Comparison of ENCODE assay signal across 23 mouse cellular contexts in the genomic region with DNA sequence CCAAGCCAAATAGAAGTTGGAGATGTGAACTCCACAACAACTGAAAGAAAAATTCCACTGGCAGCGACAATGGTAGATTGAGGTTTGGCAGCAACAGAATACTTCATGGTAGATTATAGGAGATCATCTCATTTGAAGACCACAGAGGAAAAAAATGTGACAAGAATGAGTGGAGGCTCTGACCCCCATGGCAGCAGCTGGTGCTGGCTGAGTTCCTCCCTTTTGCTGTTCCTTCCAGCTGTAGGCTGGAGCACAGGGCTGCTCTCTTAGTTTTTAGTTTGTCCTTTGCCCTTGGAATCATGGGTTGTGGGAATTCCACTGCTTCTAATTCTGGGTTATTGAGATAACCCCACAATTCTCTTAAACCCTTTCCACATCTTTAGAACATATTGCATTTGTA.
DNase-seq lines count a peak whose midpoint lies in the region; ATAC-seq and TF ChIP-seq lines count a peak whose summit lies in the region.
"Had no signal": no experiment of that assay in that cellular context is flagged by ENCODE, and none has a peak within 500 bp of the region (broad histone marks: within the 10 kb centered on the region; RNA-seq: fewer than 3 reads in every experiment).

No protein-coding gene starts in this region.

- H3K36me3 ChIP-seq in embryonic facial prominence, embryonic 14.5 days (ENCODE audit: control insufficient read depth, insufficient read depth, low read length) = no peaks in the 10 kb centered on the region
- no peaks in the 10 kb centered on the region for H3K36me3 ChIP-seq in embryonic facial prominence, embryonic 10.5 days (replicated peaks)
- H3K36me3 ChIP-seq in hindbrain, postnatal 0 days (ENCODE audit: insufficient read depth, low read length) = no peaks in the 10 kb centered on the region
- H3K36me3 ChIP-seq in hindbrain, embryonic 14.5 days (replicated peaks; ENCODE audit: control insufficient read depth, insufficient read depth) = no peaks in the 10 kb centered on the region
- H3K36me3 ChIP-seq: embryonic facial prominence, embryonic 12.5 days; forebrain, embryonic 12.5 days; G1E; heart, embryonic 10.5 days; hindbrain, embryonic 10.5 days; hindbrain, embryonic 15.5 days had no signal

- DNase-seq in embryonic facial prominence, embryonic 14.5 days (ENCODE audit: low spot score) = peak; percentile 78
- DNase-seq in embryonic facial prominence, embryonic 10.5 days (ENCODE audit: low spot score) = no peak
- DNase-seq in hindbrain, postnatal 0 days (ENCODE audit: low spot score) = peak; percentile 20
- no peak for DNase-seq in hindbrain, embryonic 14.5 days (ENCODE audit: low spot score)
- DNase-seq in kidney, postnatal 10 days = peak; percentile 55
- no peak for DNase-seq in kidney, adult 8-10 months
- peak; percentile 16 to 22 for DNase-seq in kidney, postnatal 36 days
- no peak for DNase-seq in cerebellum, adult 11 months
- DNase-seq: adrenal gland, adult 8-10 months; adrenal gland, postnatal 36 days; B cell, adult 2 months; cerebellum, adult 8-10 months; cerebellum, postnatal 14 days; embryo, embryonic 11 days; gastrocnemius, postnatal 10 days had no signal

- no peak overlapping the region for H3K4me2 ChIP-seq in embryonic facial prominence, embryonic 14.5 days (ENCODE audit: low read depth, low read length)
- H3K4me2 ChIP-seq in hindbrain, postnatal 0 days (ENCODE audit: low read depth, low read length) = no peak overlapping the region
- H3K4me2 ChIP-seq in hindbrain, embryonic 14.5 days (replicated peaks) = no peak overlapping the region
- H3K4me2 ChIP-seq: embryonic facial prominence, embryonic 12.5 days; forebrain, embryonic 12.5 days; hindbrain, embryonic 15.5 days had no signal

- H3K9ac ChIP-seq in embryonic facial prominence, embryonic 14.5 days (ENCODE audit: low read depth, low read length) = no peak overlapping the region
- H3K9ac ChIP-seq in hindbrain, postnatal 0 days (replicated peaks; ENCODE audit: low read length) = no peak overlapping the region
- no peak overlapping the region for H3K9ac ChIP-seq in hindbrain, embryonic 14.5 days
- H3K9ac ChIP-seq: embryonic facial prominence, embryonic 12.5 days; forebrain, embryonic 12.5 days; hindbrain, embryonic 15.5 days had no signal

- no peak for TF ChIP-seq CTCF in hindbrain, postnatal 0 days (IDR thresholded peaks at IDR 0.05; ENCODE audit: low read depth)

- H3K9me3 ChIP-seq in embryonic facial prominence, embryonic 14.5 days (ENCODE audit: control insufficient read depth, low read length) = no peaks in the 10 kb centered on the region
- no peaks in the 10 kb centered on the region for H3K9me3 ChIP-seq in embryonic facial prominence, embryonic 10.5 days
- no peaks in the 10 kb centered on the region for H3K9me3 ChIP-seq in hindbrain, postnatal 0 days (ENCODE audit: low read length)
- no peaks in the 10 kb centered on the region for H3K9me3 ChIP-seq in hindbrain, embryonic 14.5 days (ENCODE audit: control insufficient read depth, low read length)
- H3K9me3 ChIP-seq: embryonic facial prominence, embryonic 12.5 days; forebrain, embryonic 12.5 days; G1E; heart, embryonic 10.5 days; hindbrain, embryonic 10.5 days; hindbrain, embryonic 15.5 days had no signal

- H3K27ac ChIP-seq in embryonic facial prominence, embryonic 14.5 days (replicated peaks; ENCODE audit: low read depth, low read length) = no peak overlapping the region
- no peak overlapping the region for H3K27ac ChIP-seq in embryonic facial prominence, embryonic 10.5 days (replicated peaks)
- no peak overlapping the region for H3K27ac ChIP-seq in hindbrain, postnatal 0 days
- no peak overlapping the region for H3K27ac ChIP-seq in hindbrain, embryonic 14.5 days
- H3K27ac ChIP-seq: embryonic facial prominence, embryonic 12.5 days; forebrain, embryonic 12.5 days; heart, embryonic 10.5 days; hindbrain, embryonic 10.5 days; hindbrain, embryonic 15.5 days had no signal

- ATAC-seq in embryonic facial prominence, embryonic 14.5 days (ENCODE audit: low read depth) = peak; percentile 67; the same call in 1 of the 2 replicates
- no peak for ATAC-seq in hindbrain, postnatal 0 days
- no peak for ATAC-seq in hindbrain, embryonic 14.5 days (ENCODE audit: low FRiP score)
- ATAC-seq: CD4-positive, CD25-positive, alpha-beta regulatory T cell, adult 4 months; forebrain, embryonic 16.5 days had no signal

- no peak overlapping the region for H3K4me3 ChIP-seq in embryonic facial prominence, embryonic 14.5 days (ENCODE audit: low read depth, low read length)
- H3K4me3 ChIP-seq in embryonic facial prominence, embryonic 10.5 days = no peak overlapping the region
- no peak overlapping the region for H3K4me3 ChIP-seq in hindbrain, postnatal 0 days (ENCODE audit: low read length)
- no peak overlapping the region for H3K4me3 ChIP-seq in hindbrain, embryonic 14.5 days (replicated peaks; ENCODE audit: low read length)
- H3K4me3 ChIP-seq: embryonic facial prominence, embryonic 12.5 days; forebrain, embryonic 12.5 days; heart, embryonic 10.5 days; hindbrain, embryonic 10.5 days; hindbrain, embryonic 15.5 days had no signal

- H3K27me3 ChIP-seq in embryonic facial prominence, embryonic 14.5 days (replicated peaks; ENCODE audit: control insufficient read depth, insufficient read depth, low read length) = no peaks in the 10 kb centered on the region
- no peaks in the 10 kb centered on the region for H3K27me3 ChIP-seq in embryonic facial prominence, embryonic 10.5 days (replicated peaks; ENCODE audit: low read depth, poor library complexity, severe bottlenecking)
- H3K27me3 ChIP-seq in hindbrain, postnatal 0 days (ENCODE audit: insufficient read depth, low read length) = no peaks in the 10 kb centered on the region
- H3K27me3 ChIP-seq in hindbrain, embryonic 14.5 days (ENCODE audit: control insufficient read depth, insufficient read depth, low read length) = no peaks in the 10 kb centered on the region
- H3K27me3 ChIP-seq: embryonic facial prominence, embryonic 12.5 days; forebrain, embryonic 12.5 days; hindbrain, embryonic 15.5 days had no signal

- peaks cover 22% of the 10 kb centered on the region for H3K4me1 ChIP-seq in embryonic facial prominence, embryonic 14.5 days (ENCODE audit: control insufficient read depth, insufficient read depth, low read length)
- H3K4me1 ChIP-seq in embryonic facial prominence, embryonic 10.5 days = no peaks in the 10 kb centered on the region
- H3K4me1 ChIP-seq in hindbrain, postnatal 0 days (ENCODE audit: insufficient read depth, low read length) = no peaks in the 10 kb centered on the region
- H3K4me1 ChIP-seq in hindbrain, embryonic 14.5 days (replicated peaks; ENCODE audit: control insufficient read depth, insufficient read depth, low read length) = no peaks in the 10 kb centered on the region
- H3K4me1 ChIP-seq: embryonic facial prominence, embryonic 12.5 days; forebrain, embryonic 12.5 days; heart, embryonic 10.5 days; hindbrain, embryonic 10.5 days; hindbrain, embryonic 15.5 days had no signal

- WGBS in embryonic facial prominence, embryonic 14.5 days = 49% methylated on average over 1 of the region's 1 CpGs
- 87% methylated on average over 1 of the region's 1 CpGs for WGBS in embryonic facial prominence, embryonic 10.5 days
- WGBS in hindbrain, postnatal 0 days = 50% methylated on average over 1 of the region's 1 CpGs
- 80% methylated on average over 1 of the region's 1 CpGs for WGBS in hindbrain, embryonic 14.5 days

Comparison
In these comparisons a context has a peak if more than half of its experiments do, and no peak if none do; other contexts are left out.
1. DNase-seq: peak in embryonic facial prominence, embryonic 14.5 days (single experiment), hindbrain, postnatal 0 days (single experiment), kidney, postnatal 10 days (single experiment) and kidney, postnatal 36 days (2 of 2); none in embryonic facial prominence, embryonic 10.5 days (single experiment), hindbrain, embryonic 14.5 days (single experiment), kidney, adult 8-10 months (0 of 2) and cerebellum, adult 11 months (single experiment).